Mouse (Mus musculus) stomach, embryonic 15.5 days (tissue): ENCODE results near the gene Cd300lf. TPM values are rescaled to one million over a fixed set of nuclear protein-coding genes. Genes with fewer than 3 reads are reported as not detected.

ENCODE experiments used
- ATAC-seq: fragments of 200-750 bp; cut with Nextera tagmentation; 2 replicates; pipeline ENCODE4 v1.8.0; 2017; ENCODE audit warnings: low read depth, moderate number of reproducible peaks, moderate TSS enrichment; ENCODE audit not compliant: insufficient read depth, low FRiP score
- H3K27ac ChIP-seq: fragments of 300-500 bp; sonication (generic); 2 replicates; pipeline ENCODE4 v1.5.1; 2015; ENCODE audit warnings: mild to moderate bottlenecking, inconsistent platforms
- H3K27me3 ChIP-seq: fragments of 300-500 bp; sonication (generic); replicated peaks from 2 replicates; pipeline ENCODE4 v1.6.1; 2015; ENCODE audit warnings: inconsistent platforms
- H3K36me3 ChIP-seq: fragments of 300-500 bp; sonication (generic); 2 replicates; pipeline ENCODE4 v1.6.1; 2015; ENCODE audit warnings: inconsistent platforms
- H3K4me1 ChIP-seq: fragments of 300-500 bp; sonication (generic); 2 replicates; pipeline ENCODE4 v1.6.1; 2015; ENCODE audit warnings: inconsistent platforms
- H3K4me2 ChIP-seq: fragments of 300-500 bp; sonication (generic); 2 replicates; pipeline ENCODE4 v1.6.1; 2015; ENCODE audit warnings: mild to moderate bottlenecking, inconsistent platforms
- H3K4me3 ChIP-seq: fragments of 300-500 bp; sonication (generic); replicated peaks from 2 replicates; pipeline ENCODE4 v1.5.1; 2015; ENCODE audit warnings: inconsistent platforms
- H3K9ac ChIP-seq: fragments of 300-500 bp; sonication (generic); 2 replicates; pipeline ENCODE4 v1.6.1; 2015; ENCODE audit warnings: inconsistent platforms
- H3K9me3 ChIP-seq: fragments of 300-500 bp; sonication (generic); 2 replicates; pipeline ENCODE4 v1.6.1; 2016; ENCODE audit warnings: inconsistent platforms
- WGBS: fragments of 180-500 bp; shearing (Covaris S2); methylation state at CpG from one replicate; pipeline ENCODE4 v1.1.7; 2015; 5-methylcytosine and 5-hydroxymethylcytosine counted together
- polyA plus RNA-seq: library from polyadenylated mRNA; unstranded; fragments of >200 nt; fragmentation: Nextera tagmentation; extraction: Ambion mirVana; gene quantifications from 2 replicates; pipeline ENCODE4 v1.2.1, GENCODE M21; 2015

Gene Cd300lf
- polyA plus RNA-seq = 2.1 and 2.6 TPM in 2 replicates

- ATAC-seq = no peak
- 69% methylated on average over 8 of the region's 8 CpGs for WGBS
- no peaks in the 10 kb centered on the region for H3K9me3 ChIP-seq
- H3K9ac ChIP-seq = no peak within 1 kb of the TSS
- no peaks in the 10 kb centered on the region for H3K27me3 ChIP-seq
- no peaks in the 10 kb centered on the region for H3K36me3 ChIP-seq
- no peak within 1 kb of the TSS for H3K27ac ChIP-seq
- H3K4me2 ChIP-seq = no peak within 1 kb of the TSS
- no peaks in the 10 kb centered on the region for H3K4me1 ChIP-seq
- H3K4me3 ChIP-seq = no peak within 1 kb of the TSS
Measured at GRCm38 (mm10) chr11:115133800-115134199, at the start of gene Cd300lf. TSS of gene Cd300lf (minus strand) at chr11:115133992.

- no peaks in the 10 kb centered on the region for H3K9me3 ChIP-seq
- no peaks in the 10 kb centered on the region for H3K27me3 ChIP-seq
- H3K4me1 ChIP-seq = peaks cover 22% of the 10 kb centered on the region
- H3K9ac ChIP-seq = no peak overlapping the region
- H3K27ac ChIP-seq = no peak overlapping the region
- H3K4me3 ChIP-seq = no peak overlapping the region
- WGBS = 16% methylated on average over 12 of the region's 12 CpGs
- no peak for ATAC-seq
- H3K36me3 ChIP-seq = no peaks in the 10 kb centered on the region
- no peak overlapping the region for H3K4me2 ChIP-seq
Measured at GRCm38 (mm10) chr11:115181913-115182638, 48.3 kb upstream of the Cd300lf start.

- Histone ChIP-seq H3K9ac (no peak overlapping the region), H3K4me2 (no peak overlapping the region), H3K4me3 (no peak overlapping the region), H3K27me3 (no peaks in the 10 kb centered on the region), H3K27ac (peak overlapping the region; percentile 18; the same call in 1 of the 2 replicates), H3K4me1 (peaks cover 39% of the 10 kb centered on the region), H3K36me3 (no peaks in the 10 kb centered on the region), H3K9me3 (no peaks in the 10 kb centered on the region)
- 56% methylated on average over 6 of the region's 6 CpGs for WGBS
- ATAC-seq = no peak
Measured at GRCm38 (mm10) chr11:115179881-115180280, 46.1 kb upstream of the Cd300lf start.

- no peak overlapping the region for H3K9ac ChIP-seq
- H3K4me1 ChIP-seq = peaks cover 45% of the 10 kb centered on the region
- no peak overlapping the region for H3K27ac ChIP-seq
- H3K4me2 ChIP-seq = 0 out of 2 replicates have a peak overlapping the region, but pooled peaks have one; percentile 6
- 63% methylated on average over 6 of the region's 6 CpGs for WGBS
- no peaks in the 10 kb centered on the region for H3K36me3 ChIP-seq
- ATAC-seq = no peak
- no peak overlapping the region for H3K4me3 ChIP-seq
- no peaks in the 10 kb centered on the region for H3K9me3 ChIP-seq
- H3K27me3 ChIP-seq = no peaks in the 10 kb centered on the region
Measured at GRCm38 (mm10) chr11:115179191-115179590, 45.4 kb upstream of the Cd300lf start.

GRCm38 (mm10) chr11:115178766-115179165 lies 45.0 kb upstream of the Cd300lf start:
- H3K27me3 ChIP-seq = no peaks in the 10 kb centered on the region
- no peaks in the 10 kb centered on the region for H3K36me3 ChIP-seq
- peaks cover 49% of the 10 kb centered on the region for H3K4me1 ChIP-seq
- 63% methylated on average over 2 of the region's 2 CpGs for WGBS
- ATAC-seq = no peak
- no peak overlapping the region for H3K4me3 ChIP-seq
- H3K4me2 ChIP-seq = 0 out of 2 replicates have a peak overlapping the region, but pooled peaks have one; percentile 6
- no peaks in the 10 kb centered on the region for H3K9me3 ChIP-seq
- no peak overlapping the region for H3K9ac ChIP-seq
- H3K27ac ChIP-seq = no peak overlapping the region

- 20% methylated on average over 10 of the region's 10 CpGs for WGBS
- H3K9me3 ChIP-seq = no peaks in the 10 kb centered on the region
- peak overlapping the region; percentile 63 for H3K27ac ChIP-seq
Measured at GRCm38 (mm10) chr11:115177559-115178195, 43.9 kb upstream of the Cd300lf start.

GRCm38 (mm10) chr11:115176399-115177190 lies 42.8 kb upstream of the Cd300lf start:
- H3K4me1 ChIP-seq = peaks cover 71% of the 10 kb centered on the region
- no peaks in the 10 kb centered on the region for H3K36me3 ChIP-seq
- H3K4me2 ChIP-seq = peak overlapping the region; percentile 34
- ATAC-seq = no peak
- H3K9ac ChIP-seq = no peak overlapping the region
- peak overlapping the region; percentile 63 for H3K27ac ChIP-seq
- H3K4me3 ChIP-seq = no peak overlapping the region
- 62% methylated on average over 24 of the region's 24 CpGs for WGBS
- no peaks in the 10 kb centered on the region for H3K27me3 ChIP-seq
- H3K9me3 ChIP-seq = no peaks in the 10 kb centered on the region

More at GRCm38 (mm10) chr11:115177559-115178195, 43.9 kb upstream of the Cd300lf start:
- Histone ChIP-seq H3K36me3 (no peaks in the 10 kb centered on the region), H3K9ac (no peak overlapping the region), H3K27me3 (no peaks in the 10 kb centered on the region), H3K4me1 (peaks cover 60% of the 10 kb centered on the region), H3K4me3 (no peak overlapping the region), H3K4me2 (peak overlapping the region; percentile 34)
- peak; percentile 52; the same call in 1 of the 2 replicates for ATAC-seq

- Histone ChIP-seq H3K27me3 (no peaks in the 10 kb centered on the region), H3K9me3 (no peaks in the 10 kb centered on the region), H3K36me3 (no peaks in the 10 kb centered on the region), H3K4me2 (peak overlapping the region; percentile 41), H3K9ac (no peak overlapping the region), H3K4me1 (peaks cover 68% of the 10 kb centered on the region), H3K27ac (peak overlapping the region; percentile 88), H3K4me3 (no peak overlapping the region)
- ATAC-seq = peak; percentile 71
- WGBS = 25% methylated on average over 16 of the region's 16 CpGs
Measured at GRCm38 (mm10) chr11:115173549-115174339, 40.0 kb upstream of the Cd300lf start.

- peak overlapping the region; percentile 88 for H3K27ac ChIP-seq
- 35% methylated on average over 4 of the region's 4 CpGs for WGBS
Measured at GRCm38 (mm10) chr11:115172825-115173287, 39.1 kb upstream of the Cd300lf start.

GRCm38 (mm10) chr11:115171125-115171524 lies 37.3 kb upstream of the Cd300lf start:
- Histone ChIP-seq H3K9me3 (no peaks in the 10 kb centered on the region), H3K27ac (no peak overlapping the region), H3K4me2 (no peak overlapping the region), H3K36me3 (no peaks in the 10 kb centered on the region), H3K4me1 (peaks cover 47% of the 10 kb centered on the region), H3K27me3 (no peaks in the 10 kb centered on the region), H3K4me3 (no peak overlapping the region), H3K9ac (no peak overlapping the region)
- 45% methylated on average over 8 of the region's 8 CpGs for WGBS
- no peak; the same call in 1 of the 2 replicates for ATAC-seq

More at GRCm38 (mm10) chr11:115172825-115173287, 39.1 kb upstream of the Cd300lf start:
- Histone ChIP-seq H3K4me3 (no peak overlapping the region), H3K4me1 (peaks cover 64% of the 10 kb centered on the region), H3K9me3 (no peaks in the 10 kb centered on the region), H3K4me2 (peak overlapping the region; percentile 41; the same call in 1 of the 2 replicates), H3K27me3 (no peaks in the 10 kb centered on the region), H3K9ac (no peak overlapping the region), H3K36me3 (no peaks in the 10 kb centered on the region)
- peak; percentile 59 for ATAC-seq

GRCm38 (mm10) chr11:115169430-115169829 lies 35.6 kb upstream of the Cd300lf start:
- WGBS = 83% methylated on average over 4 of the region's 4 CpGs

More at GRCm38 (mm10) chr11:115169430-115169829, 35.6 kb upstream of the Cd300lf start:
- Histone ChIP-seq H3K4me1 (peaks cover 43% of the 10 kb centered on the region), H3K4me3 (no peak overlapping the region), H3K27me3 (no peaks in the 10 kb centered on the region), H3K36me3 (no peaks in the 10 kb centered on the region), H3K4me2 (no peak overlapping the region), H3K9me3 (no peaks in the 10 kb centered on the region), H3K27ac (no peak overlapping the region), H3K9ac (no peak overlapping the region)
- no peak for ATAC-seq
